Mouse (Mus musculus): ENCODE data around the gene Fxyd2.

- TF ChIP-seq CTCF (IDR thresholded peaks at IDR 0.05; ENCODE audit: low read depth, low read length) (no peak), GATA1 (IDR thresholded peaks at IDR 0.05; ENCODE audit: borderline replicate concordance, low read length) (no peak), POLR2AphosphoS5 (IDR thresholded peaks at IDR 0.05; ENCODE audit: insufficient replicate concordance, low read depth, low read length) (no peak)
Observed at GRCm38 (mm10) chr9:45440083-45440784, 40.8 kb downstream of the Fxyd2 start.

Measured in G1E (cell line).